In genomic region chr9:43491024-43491751, GRCm38 (mm10) we compare ENCODE assay signal across 8 mouse cellular contexts.
A peak's percentile ranks its signal among the peaks of the same experiment; 100 is the strongest.
DNase-seq lines count a peak whose midpoint lies in the region; ATAC-seq and TF ChIP-seq lines count a peak whose summit lies in the region.

No protein-coding gene starts in this region.

- no peak overlapping the region for H3K9ac ChIP-seq in forebrain, postnatal 0 days
- no peak overlapping the region for H3K9ac ChIP-seq in forebrain, embryonic 11.5 days (ENCODE audit: low read length)
- H3K9ac ChIP-seq in liver, embryonic 14.5 days (replicated peaks) = no peak overlapping the region
- H3K9ac ChIP-seq in liver, embryonic 12.5 days = no peak overlapping the region

- ATAC-seq in forebrain, postnatal 0 days = no peak
- no peak for ATAC-seq in forebrain, embryonic 11.5 days (replicated peaks; ENCODE audit: low FRiP score)
- no peak for ATAC-seq in liver, embryonic 14.5 days (ENCODE audit: insufficient read depth)
- ATAC-seq in liver, embryonic 12.5 days = no peak

- H3K9me3 ChIP-seq in forebrain, postnatal 0 days (ENCODE audit: low read length) = no peaks in the 10 kb centered on the region
- H3K9me3 ChIP-seq in forebrain, embryonic 11.5 days (ENCODE audit: control insufficient read depth, low read length) = no peaks in the 10 kb centered on the region
- H3K9me3 ChIP-seq in liver, embryonic 14.5 days (ENCODE audit: control insufficient read depth, low read length) = no peaks in the 10 kb centered on the region
- no peaks in the 10 kb centered on the region for H3K9me3 ChIP-seq in liver, embryonic 12.5 days (replicated peaks)

- H3K36me3 ChIP-seq in forebrain, postnatal 0 days (ENCODE audit: insufficient read depth) = no peaks in the 10 kb centered on the region
- no peaks in the 10 kb centered on the region for H3K36me3 ChIP-seq in forebrain, embryonic 11.5 days (ENCODE audit: control insufficient read depth, insufficient read depth, low read length)
- H3K36me3 ChIP-seq in liver, embryonic 14.5 days (replicated peaks; ENCODE audit: control insufficient read depth, insufficient read depth, low read depth) = no peaks in the 10 kb centered on the region
- H3K36me3 ChIP-seq in liver, embryonic 12.5 days = no peaks in the 10 kb centered on the region

- TF ChIP-seq CTCF in forebrain, postnatal 0 days (IDR thresholded peaks at IDR 0.05; ENCODE audit: low read depth) = peak; percentile 69
- TF ChIP-seq CTCF in liver, embryonic 14.5 days (IDR thresholded peaks at IDR 0.05; ENCODE audit: low read depth) = peak; percentile 54

- 77% methylated on average over 12 of the region's 12 CpGs for WGBS in forebrain, postnatal 0 days
- WGBS in forebrain, embryonic 11.5 days = 72% methylated on average over 12 of the region's 12 CpGs
- 49% methylated on average over 12 of the region's 12 CpGs for WGBS in liver, embryonic 14.5 days (ENCODE audit: insufficient replicate concordance)
- WGBS in liver, embryonic 12.5 days (ENCODE audit: insufficient replicate concordance) = 46% methylated on average over 12 of the region's 12 CpGs

- H3K4me1 ChIP-seq in forebrain, postnatal 0 days (ENCODE audit: insufficient read depth) = no peaks in the 10 kb centered on the region
- no peaks in the 10 kb centered on the region for H3K4me1 ChIP-seq in forebrain, embryonic 11.5 days (replicated peaks; ENCODE audit: control insufficient read depth, insufficient read depth, low read length)
- H3K4me1 ChIP-seq in liver, embryonic 14.5 days (replicated peaks; ENCODE audit: control insufficient read depth in 2 of 2, insufficient read depth in 2 of 2, low read length in 1 of 2) = no peaks in the 10 kb centered on the region
- no peaks in the 10 kb centered on the region for H3K4me1 ChIP-seq in liver, embryonic 12.5 days

- TF ChIP-seq EP300 in liver, embryonic 14.5 days (IDR thresholded peaks at IDR 0.05; ENCODE audit: low read depth) = no peak

- H3K27ac ChIP-seq in forebrain, postnatal 0 days (ENCODE audit: low read depth, low read length) = no peak overlapping the region
- H3K27ac ChIP-seq in forebrain, embryonic 11.5 days (ENCODE audit: low read depth, low read length) = no peak overlapping the region
- H3K27ac ChIP-seq in liver, embryonic 14.5 days = no peak overlapping the region
- H3K27ac ChIP-seq in liver, embryonic 12.5 days = no peak overlapping the region

- H3K4me3 ChIP-seq in forebrain, postnatal 0 days (ENCODE audit: low read depth, low read length) = no peak overlapping the region
- no peak overlapping the region for H3K4me3 ChIP-seq in forebrain, embryonic 11.5 days (ENCODE audit: low read depth, low read length)
- H3K4me3 ChIP-seq in liver, embryonic 14.5 days (ENCODE audit: insufficient read depth in 1 of 2, low read depth in 2 of 2, low read length in 2 of 2) = no peak overlapping the region
- H3K4me3 ChIP-seq in liver, embryonic 12.5 days = no peak overlapping the region

- no peak overlapping the region for H3K4me2 ChIP-seq in forebrain, postnatal 0 days (ENCODE audit: low read depth)
- H3K4me2 ChIP-seq in forebrain, embryonic 11.5 days (ENCODE audit: low read depth, low read length, severe bottlenecking) = no peak overlapping the region
- no peak overlapping the region for H3K4me2 ChIP-seq in liver, embryonic 14.5 days (ENCODE audit: low read depth)
- H3K4me2 ChIP-seq in liver, embryonic 12.5 days = no peak overlapping the region

- DNase-seq in forebrain, postnatal 0 days = peak; percentile 39
- no peak for DNase-seq in forebrain, embryonic 11.5 days (ENCODE audit: low spot score)
- peak in 2 of 3 experiments; percentile 4 to 10 for DNase-seq in liver, embryonic 14.5 days (ENCODE audit: low read depth in 3 of 3, low spot score in 3 of 3)
- peak; percentile 52 for DNase-seq in brain, adult 2 months (ENCODE audit: low read depth, low spot score)
- DNase-seq in lung, postnatal 36 days = peak; percentile 62
- DNase-seq in gastrocnemius, postnatal 4 days (ENCODE audit: low spot score in 2 of 2) = no peak
- DNase-seq in urinary bladder, adult 2 months (ENCODE audit: low spot score) = no peak

- H3K27me3 ChIP-seq in forebrain, postnatal 0 days (ENCODE audit: insufficient read depth, low read length) = no peaks in the 10 kb centered on the region
- no peaks in the 10 kb centered on the region for H3K27me3 ChIP-seq in forebrain, embryonic 11.5 days (ENCODE audit: control insufficient read depth, insufficient read depth, low read length)
- H3K27me3 ChIP-seq in liver, embryonic 14.5 days (ENCODE audit: control insufficient read depth, insufficient read depth, low read length) = no peaks in the 10 kb centered on the region
- no peaks in the 10 kb centered on the region for H3K27me3 ChIP-seq in liver, embryonic 12.5 days (replicated peaks)

Comparison
In these comparisons a context has a peak if more than half of its experiments do, and no peak if none do; other contexts are left out.
1. DNase-seq: peak in forebrain, postnatal 0 days (single experiment), liver, embryonic 14.5 days (2 of 3), brain, adult 2 months (single experiment) and lung, postnatal 36 days (single experiment); none in forebrain, embryonic 11.5 days (single experiment), gastrocnemius, postnatal 4 days (0 of 2) and urinary bladder, adult 2 months (single experiment).